Mouse (Mus musculus) NIH3T3 (cell line): ENCODE measurements around the gene Gapt.
A peak's percentile ranks its signal among the peaks of the same experiment; 100 is the strongest.
"Not testable (repeated sequence)": the region's sequence is repeated elsewhere in the genome, so short reads cannot be mapped to it uniquely, and the experiment has no call there.

Experiments used
- DNase-seq: peaks from one replicate; pipeline ENCODE4 v3.0.0-alpha.2; 2012; ENCODE audit warnings: low read depth

The Gapt gene

DNA sequence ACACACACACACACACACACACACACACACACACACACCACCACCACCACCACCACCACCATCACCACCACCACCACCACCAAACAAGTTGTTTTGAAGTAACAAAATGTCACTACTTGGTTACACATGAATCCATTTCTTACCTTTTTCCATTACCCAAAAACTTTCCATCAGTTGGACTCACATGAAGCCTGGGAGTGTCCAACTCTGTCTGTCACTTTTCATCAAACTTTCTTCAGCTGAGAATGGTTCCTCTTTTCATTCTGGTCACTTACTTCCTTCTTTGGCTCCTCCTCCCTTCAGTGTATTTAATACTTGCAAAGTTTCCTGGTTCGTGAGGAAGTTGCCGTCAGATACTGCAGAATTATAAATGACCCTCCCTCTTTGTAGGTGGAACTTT, at the start of gene Gapt:
Gapt (minus strand) TSS at position 259 of the 400 bp plus-strand sequence.
- no peak for DNase-seq

DNA sequence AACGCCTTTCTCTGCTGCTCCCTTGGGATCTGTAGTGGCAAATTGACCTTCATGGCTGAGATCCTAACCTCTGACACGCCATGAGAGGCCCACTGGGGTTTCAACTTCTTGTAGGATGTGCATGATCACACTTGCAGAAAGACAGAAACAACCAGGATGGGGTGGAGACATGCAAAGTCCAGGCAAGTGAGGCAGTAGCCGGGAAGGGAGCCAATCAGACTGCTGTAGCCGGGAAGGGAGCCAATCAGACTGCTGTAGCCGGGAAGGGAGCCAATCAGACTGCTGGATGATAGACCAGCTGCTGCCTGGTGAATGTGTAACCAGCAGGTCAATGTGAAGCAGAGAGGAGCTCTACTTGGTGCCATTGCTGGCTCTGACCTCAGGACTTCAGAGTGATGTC, 49.2 kb upstream of the Gapt start:
- DNase-seq: peak; percentile 56

DNA sequence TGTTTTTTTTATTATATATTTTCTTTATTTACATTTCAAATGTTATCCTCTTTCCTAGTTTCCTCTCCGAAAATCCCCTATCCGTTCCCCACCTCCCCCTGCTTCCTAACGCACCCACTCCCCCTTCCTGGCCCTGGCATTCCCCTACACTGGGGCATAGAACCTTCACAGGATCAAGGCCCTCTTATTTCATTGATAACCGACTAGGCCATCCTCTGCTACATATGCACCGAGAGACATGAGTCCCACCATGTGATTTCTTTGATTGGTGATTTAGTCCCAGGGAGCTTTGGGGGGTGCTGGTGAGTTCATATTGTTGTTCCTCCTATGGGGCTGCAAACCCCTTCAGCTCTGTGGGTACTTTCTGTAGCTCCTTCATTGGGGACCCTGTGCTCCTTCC, 47.7 kb upstream of the Gapt start:
- not testable (repeated sequence) for DNase-seq

DNA sequence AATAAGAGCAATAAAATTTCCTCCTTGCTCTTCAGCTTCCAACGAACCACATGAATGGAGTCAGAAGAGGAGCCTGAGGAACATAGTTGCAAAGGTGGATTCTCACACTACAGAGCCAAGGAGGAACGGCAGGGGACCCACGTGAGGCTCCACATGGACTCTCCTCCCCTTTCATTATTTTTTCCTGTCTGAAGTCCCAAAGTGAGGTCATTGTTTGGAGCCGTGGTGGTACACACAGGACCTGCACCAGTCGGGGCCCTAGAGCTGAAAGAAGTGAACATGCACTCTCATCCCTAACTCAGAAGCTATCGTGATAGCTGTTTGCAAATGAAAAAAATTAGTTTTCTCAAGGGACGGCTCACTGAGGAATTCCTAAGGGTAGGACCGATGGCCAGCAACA, 47.1 kb upstream of the Gapt start:
- DNase-seq: no peak

DNA sequence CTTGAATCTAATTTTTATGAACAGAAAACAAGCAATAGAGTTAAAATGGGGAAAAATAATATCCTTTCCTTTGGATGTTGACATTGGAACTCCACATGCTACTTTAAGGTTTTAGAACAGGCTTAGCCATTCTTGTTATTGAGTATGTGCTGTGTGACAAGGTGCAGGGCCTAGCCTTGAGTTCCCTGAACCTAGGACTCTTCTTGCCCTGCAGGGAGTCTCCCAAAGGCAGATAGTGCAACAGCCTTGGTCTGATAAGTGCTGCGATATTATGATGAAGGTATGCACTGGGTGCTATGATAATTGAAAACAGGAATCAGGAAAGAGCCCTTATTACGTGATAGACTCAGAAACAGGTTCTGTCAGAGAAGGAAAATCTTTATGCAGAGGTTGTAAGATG, 44.9 kb upstream of the Gapt start:
- no peak for DNase-seq

DNA sequence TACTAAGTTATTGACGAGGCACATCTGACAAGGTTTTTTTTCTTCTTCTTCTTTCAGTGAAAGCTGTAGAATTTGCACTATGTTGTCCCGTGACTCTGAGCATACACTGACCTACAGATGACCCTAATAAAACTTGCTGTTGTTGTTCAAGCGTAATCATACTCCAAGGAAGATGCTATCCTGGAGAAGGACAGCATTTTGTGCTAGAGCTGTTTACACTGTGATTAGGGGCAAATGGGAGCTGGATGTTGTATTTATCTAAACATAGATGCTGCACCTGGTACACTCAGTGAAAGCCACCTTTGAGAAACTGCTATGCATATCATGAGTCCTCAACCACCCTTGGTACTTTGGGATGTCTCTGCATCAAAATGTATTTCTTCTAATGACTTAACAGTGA, 44.4 kb upstream of the Gapt start:
- no peak for DNase-seq

DNA sequence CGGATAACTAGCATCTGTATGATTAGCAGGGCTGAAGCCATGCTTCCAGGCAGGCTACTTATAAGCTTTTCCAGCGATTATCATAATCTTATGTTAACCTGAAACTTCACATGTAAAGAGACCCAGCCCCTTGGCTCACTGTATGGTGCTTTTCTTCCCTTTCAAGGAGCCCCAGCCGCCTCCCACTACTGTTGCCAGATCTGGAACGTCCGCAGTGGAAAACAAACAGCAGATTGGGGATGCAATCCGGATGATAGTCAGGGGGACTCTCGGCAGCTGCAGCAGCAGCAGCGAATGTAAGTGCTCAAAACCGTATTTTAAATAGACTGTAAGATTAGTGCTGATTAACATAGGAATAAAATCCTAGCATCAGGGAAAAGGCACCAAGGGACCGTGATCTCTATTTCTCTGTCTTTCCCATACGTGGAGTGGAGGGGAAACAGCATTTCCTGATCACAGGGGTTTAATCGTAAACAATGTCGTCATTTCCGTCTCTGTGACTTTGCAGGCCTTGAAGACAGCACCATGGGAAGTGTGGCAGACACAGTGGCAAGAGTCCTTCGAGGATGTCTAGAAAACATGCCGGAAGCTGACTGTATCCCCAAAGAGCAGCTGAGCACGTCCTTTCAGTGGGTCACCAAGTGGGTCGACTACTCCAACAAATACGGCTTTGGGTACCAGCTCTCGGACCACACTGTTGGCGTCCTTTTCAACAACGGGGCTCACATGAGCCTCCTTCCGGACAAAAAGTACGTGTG, 41.7 kb upstream of the Gapt start:
- DNase-seq: no peak

DNA sequence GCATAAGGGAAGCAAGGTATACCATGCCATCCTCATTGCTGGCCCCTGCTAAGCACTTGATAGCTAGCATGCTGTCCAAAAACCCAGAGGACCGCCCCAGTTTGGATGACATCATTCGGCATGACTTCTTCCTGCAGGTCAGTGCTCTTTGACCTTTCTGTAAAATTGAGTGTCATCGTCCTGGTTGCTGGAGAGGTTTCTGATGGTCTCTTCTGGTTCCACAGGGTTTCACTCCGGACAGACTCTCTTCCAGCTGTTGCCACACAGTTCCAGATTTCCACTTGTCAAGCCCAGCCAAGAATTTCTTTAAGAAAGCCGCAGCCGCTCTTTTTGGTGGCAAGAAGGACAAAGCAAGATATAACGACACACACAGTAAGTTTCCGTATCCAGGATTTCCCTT, 40.8 kb upstream of the Gapt start:
- DNase-seq: no peak

DNA sequence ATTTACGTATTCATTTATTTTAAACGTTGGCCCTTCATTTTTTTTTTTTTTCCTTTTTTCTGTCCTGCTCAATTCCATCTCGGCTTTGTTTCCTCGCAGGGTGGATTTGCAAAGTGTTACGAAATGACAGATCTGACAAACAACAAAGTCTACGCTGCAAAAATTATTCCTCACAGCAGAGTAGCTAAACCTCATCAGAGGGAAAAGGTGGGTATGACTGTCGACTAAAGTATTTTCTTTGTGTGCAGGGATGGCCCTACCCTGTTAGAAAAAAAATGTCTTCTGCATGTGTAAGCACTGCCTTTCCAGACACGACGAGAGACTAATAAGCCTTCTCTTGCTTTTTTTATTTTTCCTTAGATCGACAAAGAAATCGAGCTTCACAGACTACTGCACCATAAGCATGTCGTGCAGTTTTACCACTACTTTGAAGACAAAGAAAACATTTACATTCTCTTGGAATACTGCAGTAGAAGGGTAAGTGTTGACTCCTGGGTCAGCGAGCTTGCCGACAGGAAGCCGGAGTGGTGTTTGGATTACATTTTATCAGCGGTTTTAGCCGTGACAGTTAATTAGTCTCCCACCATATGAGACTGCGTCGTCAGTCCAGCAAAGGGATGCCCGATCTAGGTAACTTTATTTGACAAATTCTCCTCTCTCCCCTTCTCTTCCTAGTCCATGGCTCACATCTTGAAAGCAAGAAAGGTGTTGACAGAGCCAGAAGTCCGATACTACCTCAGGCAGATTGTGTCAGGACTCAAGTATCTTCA, 39.1 kb upstream of the Gapt start:
- DNase-seq: peak; percentile 32

DNA sequence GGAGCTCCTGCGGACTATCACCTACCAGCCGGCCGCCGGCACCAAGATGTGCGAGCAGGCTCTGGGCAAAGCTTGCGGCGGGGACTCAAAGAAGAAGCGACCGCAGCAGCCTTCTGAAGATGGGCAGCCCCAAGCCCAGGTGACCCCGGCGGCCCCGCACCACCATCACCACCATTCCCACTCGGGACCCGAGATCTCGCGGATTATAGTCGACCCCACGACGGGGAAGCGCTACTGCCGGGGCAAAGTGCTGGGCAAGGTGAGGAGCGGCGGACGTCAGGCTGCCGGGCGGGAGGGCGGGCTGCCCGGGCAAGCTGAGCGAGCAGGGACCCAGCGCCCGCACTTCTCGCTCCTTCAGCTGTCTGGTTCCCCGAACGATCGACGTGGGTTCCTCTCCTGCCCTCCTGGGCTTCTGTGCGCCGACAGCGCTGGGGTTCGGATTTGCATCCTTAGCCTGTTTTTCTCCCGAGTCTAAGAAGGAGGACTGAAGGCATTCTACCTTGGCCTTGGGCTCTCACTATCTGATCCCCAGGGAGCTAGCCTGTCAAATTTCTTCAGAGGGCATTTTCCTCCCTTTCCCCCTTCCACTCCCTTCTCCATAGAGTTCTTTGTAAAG, 38.3 kb upstream of the Gapt start:
- DNase-seq: peak; percentile 49

DNA sequence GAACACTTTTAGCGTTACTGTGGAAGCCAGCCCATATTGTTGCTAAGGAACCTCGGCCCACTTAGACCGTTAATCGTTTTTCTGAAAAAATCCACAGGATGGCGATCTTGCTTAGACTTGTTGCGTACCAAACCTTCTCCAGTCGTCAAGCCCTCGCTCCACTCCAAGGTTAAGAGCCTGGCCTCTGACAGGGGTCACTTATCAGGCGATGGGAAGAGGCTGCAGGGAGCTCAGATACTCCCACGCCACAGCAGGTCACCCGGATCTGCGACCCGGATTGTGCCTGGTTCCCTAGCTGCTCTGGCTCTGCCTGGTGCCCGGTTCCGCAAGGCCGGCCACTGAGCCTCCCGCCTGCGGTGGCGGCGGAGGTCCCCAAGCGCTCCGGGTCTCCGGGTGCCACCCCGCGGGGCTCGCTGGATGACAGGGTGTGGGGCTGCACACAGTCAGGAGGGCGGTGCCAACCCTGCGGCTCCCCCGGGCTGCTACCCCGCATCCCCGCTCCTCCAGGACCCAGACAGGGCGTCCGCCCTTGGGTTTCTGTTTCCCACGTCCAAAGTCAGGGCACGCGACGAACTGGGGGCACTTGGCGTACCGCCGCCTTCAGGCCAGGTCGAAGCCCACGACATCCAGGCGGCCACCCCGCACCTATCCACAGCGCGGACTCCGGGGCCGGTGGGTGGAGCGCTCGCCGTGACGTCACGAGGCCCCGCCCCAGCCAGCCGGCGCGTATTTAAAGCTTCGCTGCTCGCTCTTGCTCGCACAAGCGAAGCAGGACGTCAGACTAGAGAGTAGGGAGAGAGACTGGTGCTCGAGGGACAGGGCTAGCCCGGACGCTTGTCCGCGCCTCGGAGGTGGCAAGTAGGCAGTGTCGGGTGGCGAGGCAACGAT, 37.5 kb upstream of the Gapt start, which contains the start of gene Plk2:
Plk2 (plus strand) TSS at position 756 of the 888 bp plus-strand sequence.
- DNase-seq: peak; percentile 94

DNA sequence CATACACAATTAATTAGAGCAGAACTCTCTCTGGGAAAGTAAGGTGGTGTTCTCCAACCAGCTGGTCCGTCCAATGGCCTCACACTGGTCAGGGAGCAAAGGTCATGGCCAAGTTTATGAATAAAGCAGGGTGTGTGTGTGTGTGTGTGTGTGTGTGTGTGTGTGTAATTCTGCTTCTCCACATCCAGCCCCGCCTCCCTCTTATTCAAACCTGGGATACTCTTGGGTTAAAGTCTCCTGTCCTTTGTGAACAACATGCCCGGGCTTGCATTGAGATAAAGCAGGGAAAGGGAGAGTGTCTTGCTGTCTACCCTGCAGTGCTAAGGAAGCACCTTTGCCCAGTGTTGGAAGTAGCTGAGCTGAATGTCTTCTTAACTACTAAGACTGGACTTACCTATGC, 35.6 kb upstream of the Gapt start:
- DNase-seq: no peak

DNA sequence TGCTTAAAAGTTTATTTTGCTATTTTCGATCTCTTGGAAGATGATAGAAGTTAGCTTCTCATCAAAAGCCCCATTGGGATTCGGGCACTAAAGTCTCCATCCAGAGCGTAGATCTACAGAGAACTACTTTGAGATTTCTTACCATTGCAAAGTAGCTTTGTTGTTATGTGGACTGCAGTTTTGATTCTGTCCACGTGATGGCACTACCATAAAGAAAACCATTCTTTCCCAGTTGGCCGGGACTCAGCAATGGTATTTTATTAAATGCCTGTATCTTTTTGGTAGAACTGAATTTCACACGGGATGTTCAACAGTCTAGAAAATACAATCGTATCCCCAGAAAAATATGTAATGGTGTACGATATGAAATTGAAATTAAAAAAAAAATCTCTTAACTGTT, 35.2 kb upstream of the Gapt start:
- DNase-seq: peak; percentile 84

DNA sequence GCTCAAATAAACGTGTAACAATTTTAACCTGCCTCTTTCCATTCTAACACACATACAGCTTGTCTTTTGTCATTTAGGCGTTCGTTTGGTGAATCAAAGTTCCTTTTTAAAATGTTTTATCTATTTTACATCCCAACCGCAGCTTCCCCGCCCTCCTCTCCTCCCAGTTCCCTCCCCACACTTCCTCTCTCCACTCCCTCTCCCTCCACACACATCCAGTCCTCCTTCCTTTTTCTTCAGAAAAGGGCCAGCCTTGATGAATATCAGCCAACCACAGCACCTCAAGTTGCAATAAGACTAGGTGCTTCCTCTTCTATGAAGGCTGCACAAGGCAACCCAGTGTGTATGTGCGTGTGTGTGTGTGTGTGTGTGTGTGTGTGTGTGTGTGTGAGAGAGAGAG, 27.5 kb upstream of the Gapt start:
- DNase-seq: no peak

DNA sequence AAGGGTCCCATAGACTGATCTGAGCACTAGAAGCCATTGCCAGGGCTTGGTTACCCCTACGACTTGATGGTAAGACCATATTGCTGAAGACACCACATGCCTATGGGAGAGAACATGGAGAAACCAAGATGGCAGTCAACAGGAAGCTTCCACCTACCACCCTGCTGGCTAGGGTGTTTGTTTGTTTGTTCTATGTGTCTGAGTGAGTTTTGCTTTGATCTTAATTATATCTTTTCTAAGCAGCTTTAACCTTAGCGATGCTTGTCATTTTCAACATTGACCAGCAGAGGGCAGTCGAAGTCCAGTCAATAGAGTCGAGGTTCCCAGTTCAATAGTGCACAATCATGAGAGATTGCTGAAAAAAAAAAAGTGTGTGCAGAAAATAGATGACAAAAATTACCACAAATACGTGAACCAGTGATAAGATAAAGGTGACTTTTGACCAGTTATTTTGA, 25.5 kb upstream of the Gapt start:
- peak; percentile 80 for DNase-seq

DNA sequence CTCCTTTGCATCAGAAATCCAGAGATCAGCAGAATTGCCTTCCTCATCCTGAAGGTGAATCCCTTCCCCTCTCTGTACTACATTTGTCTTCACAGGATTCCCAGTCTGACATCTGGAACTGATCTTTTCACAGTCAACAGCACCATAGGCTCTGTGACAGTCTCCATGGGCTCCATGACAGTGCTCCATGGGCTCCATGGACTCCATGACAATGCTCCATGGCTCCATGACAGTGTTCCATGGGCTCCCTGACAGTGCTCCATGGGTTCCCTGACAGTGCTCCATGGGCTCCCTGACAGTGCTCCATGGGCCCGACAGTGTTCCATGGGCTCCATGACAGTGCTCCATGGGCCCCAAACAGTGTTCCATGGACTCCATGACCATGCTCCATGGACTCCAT, 12.7 kb upstream of the Gapt start:
- DNase-seq: no peak

DNA sequence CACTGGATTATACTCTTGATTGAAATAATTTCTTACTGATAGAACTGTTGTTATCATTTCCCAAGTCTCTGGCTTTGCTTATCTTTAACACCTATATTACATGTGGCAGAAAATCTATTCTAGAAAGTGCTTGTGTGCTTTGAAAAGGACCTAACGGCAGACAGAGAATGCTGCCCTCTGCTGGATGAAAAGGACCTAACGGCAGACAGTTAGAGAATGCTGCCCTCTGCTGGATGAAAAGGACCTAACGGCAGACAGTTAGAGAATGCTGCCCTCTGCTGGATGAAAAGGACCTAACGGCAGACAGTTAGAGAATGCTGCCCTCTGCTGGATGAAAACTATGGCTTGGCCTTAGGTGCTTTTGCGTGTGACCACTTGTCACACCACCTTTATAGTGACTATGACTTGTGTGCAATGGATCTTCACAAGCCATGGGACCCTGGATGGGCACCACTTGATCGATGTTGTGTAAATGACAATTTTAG, 11.6 kb upstream of the Gapt start:
- DNase-seq: peak; percentile 58

DNA sequence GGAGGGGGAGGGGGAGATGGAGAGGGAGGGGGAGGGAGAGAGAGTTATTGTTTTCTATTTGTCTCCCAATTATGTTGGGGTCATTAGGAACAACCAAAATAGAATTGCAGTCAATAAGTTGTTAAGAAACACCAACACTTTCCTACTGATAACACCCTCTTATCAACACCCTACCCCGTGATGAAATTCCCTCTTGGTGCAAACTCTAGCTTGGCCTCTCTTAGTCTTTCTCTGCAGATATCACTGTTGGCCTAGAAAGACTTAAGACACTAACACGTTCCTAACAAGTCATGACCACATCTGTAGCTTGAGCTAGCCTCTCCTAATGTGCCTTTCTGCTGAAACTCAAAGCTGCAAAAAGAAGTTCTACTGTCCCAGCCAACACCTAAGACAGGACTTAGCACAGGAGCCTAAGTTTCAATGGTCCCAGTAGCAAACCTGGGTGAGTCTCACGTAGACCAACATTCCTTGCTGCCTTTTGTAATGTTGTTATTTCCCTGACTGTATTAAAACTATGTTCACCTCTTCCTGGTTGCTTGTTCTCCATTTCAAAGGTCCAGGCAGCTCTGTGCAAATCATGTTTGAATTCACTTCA, 11.1 kb upstream of the Gapt start:
- DNase-seq: no peak

DNA sequence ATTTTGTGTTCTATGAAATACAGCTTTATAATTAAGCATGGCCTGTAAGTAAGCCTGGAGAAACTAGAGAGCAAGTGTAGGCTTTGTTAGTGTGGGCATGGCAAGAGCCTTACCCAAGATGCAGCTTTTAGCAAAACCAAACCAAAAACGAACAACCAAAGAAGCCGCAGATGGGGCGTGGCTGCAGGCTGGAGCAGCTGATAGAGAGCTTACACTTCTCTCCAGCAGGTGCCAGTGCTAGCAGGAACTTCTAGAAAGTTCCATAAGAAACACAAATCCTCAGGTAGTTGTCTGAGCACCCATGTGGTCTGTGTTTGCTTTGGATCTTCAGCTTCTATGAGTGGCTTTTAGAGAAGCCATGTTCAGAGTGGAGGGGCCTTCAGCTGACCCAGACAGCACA, 9.5 kb upstream of the Gapt start:
- DNase-seq: no peak

DNA sequence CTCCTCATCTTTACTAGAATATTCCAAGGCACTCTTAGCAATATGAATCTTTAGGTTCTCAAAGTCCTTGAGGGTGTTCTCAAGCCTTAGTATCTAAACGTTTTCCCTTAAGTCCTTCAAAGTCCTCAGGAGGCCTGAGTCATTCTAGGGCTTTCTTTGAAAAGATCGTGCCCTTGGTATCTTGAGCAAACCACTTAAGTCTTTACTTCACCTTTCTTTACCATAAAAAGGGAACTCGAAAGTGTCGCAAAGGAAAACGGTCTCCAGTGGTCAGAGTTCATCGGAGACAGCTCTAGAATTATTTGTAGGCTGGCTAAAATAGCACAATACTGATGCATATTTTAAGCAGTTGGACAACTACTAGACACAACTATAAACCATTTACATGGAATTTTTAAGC, 6.7 kb upstream of the Gapt start:
- no peak for DNase-seq

DNA sequence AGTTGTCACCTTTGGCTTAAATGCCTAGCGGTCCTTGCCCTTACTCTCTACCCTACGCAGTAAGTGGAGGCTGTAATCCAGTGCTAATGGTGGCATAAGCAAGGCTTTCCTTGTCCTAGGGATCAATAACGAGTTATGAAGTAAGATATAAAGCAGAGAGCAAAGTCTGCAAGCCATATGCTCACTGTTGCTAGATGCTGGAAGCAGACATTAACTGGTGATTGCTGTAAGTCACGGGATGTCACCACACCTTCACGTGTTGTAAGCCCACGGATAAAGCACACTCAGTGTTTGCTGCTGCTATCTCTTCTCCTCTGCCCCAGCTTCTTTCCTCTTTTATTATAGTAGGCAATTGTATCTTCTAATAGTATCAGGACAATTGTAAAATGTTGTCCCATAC, 5.9 kb downstream of the Gapt start:
- no peak for DNase-seq
